Mouse (Mus musculus) C2C12 (cell line): ENCODE results near the gene Acot5.

ENCODE experiments used
- CEBPB ChIP-seq: IDR thresholded peaks from one replicate; pipeline ENCODE4 v1.6.1; 2011; ENCODE audit warnings: low read depth, mild to moderate bottlenecking, control low read depth, moderate library complexity
- CTCF ChIP-seq: IDR thresholded peaks from one replicate; pipeline ENCODE4 v1.5.1; 2011; ENCODE audit not compliant: control insufficient read depth, insufficient read depth, insufficient read length
- MAX ChIP-seq: IDR thresholded peaks from one replicate; pipeline ENCODE4 v1.6.1; 2011; ENCODE audit warnings: mild to moderate bottlenecking, control low read depth
- MYOD1 ChIP-seq: IDR thresholded peaks from one replicate; pipeline ENCODE4 v1.6.1; 2011; ENCODE audit warnings: low read depth; ENCODE audit not compliant: control insufficient read depth, insufficient read length
- MYOG ChIP-seq: IDR thresholded peaks from one replicate; pipeline ENCODE4 v1.6.1; 2011; ENCODE audit not compliant: control insufficient read depth, insufficient read length; ENCODE audit errors: extremely low read depth
- USF1 ChIP-seq: IDR thresholded peaks from one replicate; pipeline ENCODE4 v1.6.1; 2011; ENCODE audit warnings: low read depth, mild to moderate bottlenecking, control low read depth, moderate library complexity

GRCm38 (mm10) chr12:84084581-84084980 lies 15.5 kb downstream of the Acot5 start:
- TF ChIP-seq USF1 (no peak), CTCF (no peak), MYOG (no peak), CEBPB (no peak), MYOD1 (no peak), MAX (no peak)
